Mouse (Mus musculus): ENCODE data around the gene Nsg2.
A peak's percentile ranks its signal among the peaks of the same experiment; 100 is the strongest.
"Not testable (repeated sequence)": the region's sequence is repeated elsewhere in the genome, so short reads cannot be mapped to it uniquely, and the experiment has no call there.

Gene Nsg2

GRCm38 (mm10) chr11:32000281-32000680 is at the start of gene Nsg2:
Gene Nsg2, plus strand, starts transcription at chr11:32000463.
- no peak for DNase-seq (ENCODE audit: extremely low read depth, low read depth)

- no peak for DNase-seq (ENCODE audit: extremely low read depth, low read depth)
Measured at GRCm38 (mm10) chr11:31960071-31960470, 40.2 kb upstream of the Nsg2 start.

- DNase-seq (ENCODE audit: extremely low read depth, low read depth), result no peak
Measured at GRCm38 (mm10) chr11:31963993-31964392, 36.3 kb upstream of the Nsg2 start.

GRCm38 (mm10) chr11:31965256-31966134 is 34.8 kb upstream of the Nsg2 start, which contains the start of gene 4930524B15Rik:
Gene 4930524B15Rik, plus strand, starts transcription at chr11:31965592.
- DNase-seq (ENCODE audit: extremely low read depth, low read depth), result no peak

- DNase-seq (ENCODE audit: extremely low read depth, low read depth), result no peak
Measured at GRCm38 (mm10) chr11:31974132-31974531, 26.1 kb upstream of the Nsg2 start.

GRCm38 (mm10) chr11:31974826-31975225 is 25.4 kb upstream of the Nsg2 start:
- no peak for DNase-seq (ENCODE audit: extremely low read depth, low read depth)

GRCm38 (mm10) chr11:31975678-31976077 is 24.6 kb upstream of the Nsg2 start:
- DNase-seq (ENCODE audit: extremely low read depth, low read depth), result no peak

GRCm38 (mm10) chr11:31976137-31976536 is 24.1 kb upstream of the Nsg2 start:
- no peak for DNase-seq (ENCODE audit: extremely low read depth, low read depth)

GRCm38 (mm10) chr11:31980089-31980488 is 20.2 kb upstream of the Nsg2 start:
- not testable (repeated sequence) for DNase-seq (ENCODE audit: extremely low read depth, low read depth)

GRCm38 (mm10) chr11:31981830-31982229 is 18.4 kb upstream of the Nsg2 start:
- peak; percentile 27 for DNase-seq (ENCODE audit: extremely low read depth, low read depth)

GRCm38 (mm10) chr11:31982247-31982943 is 17.9 kb upstream of the Nsg2 start:
- peak; percentile 44 for DNase-seq (ENCODE audit: extremely low read depth, low read depth)

GRCm38 (mm10) chr11:31983249-31983648 is 17.0 kb upstream of the Nsg2 start:
- peak; percentile 0 for DNase-seq (ENCODE audit: extremely low read depth, low read depth)

- DNase-seq (ENCODE audit: extremely low read depth, low read depth), result no peak
Measured at GRCm38 (mm10) chr11:31984786-31985185, 15.5 kb upstream of the Nsg2 start.

- no peak for DNase-seq (ENCODE audit: extremely low read depth, low read depth)
Measured at GRCm38 (mm10) chr11:31992535-31992934, 7.7 kb upstream of the Nsg2 start.

GRCm38 (mm10) chr11:31999716-32000115 is 547 bp upstream of the Nsg2 start:
- DNase-seq (ENCODE audit: extremely low read depth, low read depth), result no peak

GRCm38 (mm10) chr11:32001181-32001910 is 1.1 kb downstream of the Nsg2 start:
- no peak for DNase-seq (ENCODE audit: extremely low read depth, low read depth)

- DNase-seq (ENCODE audit: extremely low read depth, low read depth), result no peak
Measured at GRCm38 (mm10) chr11:32002670-32003072, 2.4 kb downstream of the Nsg2 start.

- not testable (repeated sequence) for DNase-seq (ENCODE audit: extremely low read depth, low read depth)
Measured at GRCm38 (mm10) chr11:32008049-32008448, 7.8 kb downstream of the Nsg2 start.

GRCm38 (mm10) chr11:32008852-32009251 is 8.6 kb downstream of the Nsg2 start:
- no peak for DNase-seq (ENCODE audit: extremely low read depth, low read depth)

- no peak for DNase-seq (ENCODE audit: extremely low read depth, low read depth)
Measured at GRCm38 (mm10) chr11:32009961-32010662, 9.8 kb downstream of the Nsg2 start.

- DNase-seq (ENCODE audit: extremely low read depth, low read depth), result no peak
Measured at GRCm38 (mm10) chr11:32010663-32010970, 10.4 kb downstream of the Nsg2 start.
